14 mouse cellular contexts compared by ENCODE assay signal in the genomic region with DNA sequence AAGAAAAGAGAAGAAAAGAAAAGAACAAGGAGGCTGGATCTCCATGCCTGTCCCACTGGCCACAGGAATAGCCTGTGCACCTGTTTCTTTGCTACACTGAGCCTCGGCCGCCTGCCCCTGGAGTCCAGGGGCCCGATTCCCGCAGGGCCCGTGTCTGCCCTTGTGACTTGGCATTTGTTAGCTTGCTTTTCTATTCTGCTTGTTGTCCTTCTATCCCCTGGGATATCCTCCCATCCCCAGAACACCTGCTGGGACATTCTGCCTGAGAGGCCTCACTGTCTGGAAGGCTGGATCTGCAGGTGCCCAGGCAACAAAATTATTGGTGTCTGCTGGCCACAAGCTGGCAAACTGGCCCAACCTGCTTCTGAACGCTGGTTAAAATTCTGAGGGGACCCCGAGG. TPM values are rescaled to one million over a fixed set of nuclear protein-coding genes. Genes with fewer than 3 reads are reported as not detected.
DNase-seq lines count a peak whose midpoint lies in the region; ATAC-seq and TF ChIP-seq lines count a peak whose summit lies in the region.
"Had no signal": no experiment of that assay in that cellular context is flagged by ENCODE, and none has a peak within 500 bp of the region (broad histone marks: within the 10 kb centered on the region; RNA-seq: fewer than 3 reads in every experiment).

No protein-coding gene starts in this region.

- ATAC-seq in erythroblast, adult 5-6 weeks (replicated peaks; ENCODE audit: low FRiP score, poor library complexity, severe bottlenecking) = no peak
- no peak for ATAC-seq in liver, embryonic 15.5 days (ENCODE audit: insufficient read depth)
- no peak for ATAC-seq in CD4-positive, CD25-positive, alpha-beta regulatory T cell, adult 4 months
- ATAC-seq: forebrain, postnatal 0 days had no signal

- H3K9me3 ChIP-seq in erythroblast, embryonic 14.5 days (ENCODE audit: control insufficient read depth, low read length) = no peaks in the 10 kb centered on the region
- H3K9me3 ChIP-seq in liver, embryonic 15.5 days (replicated peaks) = no peaks in the 10 kb centered on the region
- H3K9me3 ChIP-seq: heart, embryonic 15.5 days; limb, embryonic 15.5 days had no signal

- H3K4me1 ChIP-seq in erythroblast, embryonic 14.5 days (ENCODE audit: control insufficient read depth) = peaks cover 91% of the 10 kb centered on the region
- H3K4me1 ChIP-seq in liver, embryonic 15.5 days (replicated peaks) = peaks cover 86% of the 10 kb centered on the region

- H3K4me2 ChIP-seq in liver, embryonic 15.5 days = peak overlapping the region; percentile 95; the same call in 1 of the 2 replicates
- H3K4me2 ChIP-seq: heart, embryonic 15.5 days; limb, embryonic 15.5 days had no signal

- H3K27me3 ChIP-seq in erythroblast, embryonic 14.5 days (ENCODE audit: control insufficient read depth) = peaks cover 8% of the 10 kb centered on the region
- H3K27me3 ChIP-seq in liver, embryonic 15.5 days = 0 out of 2 replicates have a peak, but pooled peaks cover 4% of the 10 kb centered on the region
- H3K27me3 ChIP-seq: heart, embryonic 15.5 days had no signal

- no peak overlapping the region for H3K9ac ChIP-seq in liver, embryonic 15.5 days
- H3K9ac ChIP-seq: forebrain, postnatal 0 days; heart, embryonic 15.5 days; limb, embryonic 15.5 days had no signal

- H3K4me3 ChIP-seq in erythroblast, embryonic 14.5 days (replicated peaks) = peak overlapping the region; percentile 79
- H3K4me3 ChIP-seq in layer of hippocampus, adult 2 months = peak overlapping the region; percentile 96
- no peak overlapping the region for H3K4me3 ChIP-seq in liver, embryonic 15.5 days (replicated peaks)
- H3K4me3 ChIP-seq: heart, embryonic 15.5 days; limb, embryonic 15.5 days had no signal

- peaks cover 76% of the 10 kb centered on the region for H3K36me3 ChIP-seq in erythroblast, embryonic 14.5 days (ENCODE audit: control insufficient read depth)
- H3K36me3 ChIP-seq in liver, embryonic 15.5 days (replicated peaks) = peaks cover 46% of the 10 kb centered on the region
- H3K36me3 ChIP-seq: heart, embryonic 15.5 days; limb, embryonic 15.5 days had no signal

- TF ChIP-seq CTCF in layer of hippocampus, adult 2 months (conservative IDR thresholded peaks at IDR 0.05) = no peak

- WGBS in liver, embryonic 15.5 days (ENCODE audit: insufficient replicate concordance) = 86% methylated on average over 7 of the region's 7 CpGs

- DNase-seq in layer of hippocampus, adult 2 months (ENCODE audit: low spot score in 2 of 2) = no peak
- no peak for DNase-seq in layer of hippocampus, adult 9-11 months
- peak; percentile 35 for DNase-seq in cerebellum, adult 8-10 months
- DNase-seq: forebrain, postnatal 0 days; heart, adult 18-20 months; retina, postnatal 1 day; right cerebral cortex, postnatal 4 days; thymus, postnatal 36 days had no signal

- H3K27ac ChIP-seq in layer of hippocampus, adult 2 months = peak overlapping the region; percentile 95
- H3K27ac ChIP-seq in liver, embryonic 15.5 days (replicated peaks) = peak overlapping the region; percentile 95
- H3K27ac ChIP-seq: heart, embryonic 15.5 days; limb, embryonic 15.5 days had no signal

RNA-seq across cellular contexts. Expression of a gene that starts 3.8 kb away (rescaled TPM):
- polyA plus RNA-seq in erythroblast, embryonic 14.5 days (2012) = 28.7 and 42.4 TPM in 2 replicates
- total RNA-seq in erythroblast, adult 5-6 weeks (2015; ENCODE audit: low replicate concordance) = 29.8 and 41.2 TPM in 2 replicates
- total RNA-seq in erythroblast, adult 5-6 weeks (2017; ENCODE audit: low replicate concordance) = 44.1 and 78.5 TPM in 2 replicates
- 100 to 1,000 TPM; 178 to 182 TPM for total RNA-seq in layer of hippocampus, adult 2 months (2021)
- polyA plus RNA-seq in liver, embryonic 15.5 days (2015; fragmentation: Nextera tagmentation; extraction: Ambion mirVana) = 69.7 and 71.6 TPM in 2 replicates
- polyA plus RNA-seq in CD4-positive, CD25-positive, alpha-beta regulatory T cell, adult 4 months (2017; shearing (Covaris generic)) = under 1 TPM in 1 of 2 experiments, not detected in 1; 0.27 TPM

Comparison
In these comparisons a context has a peak if more than half of its experiments do, and no peak if none do; other contexts are left out.
1. RNA of a gene that starts 3.8 kb away (polyA plus RNA-seq): 69.7 to 71.6 TPM in liver, embryonic 15.5 days and 28.7 to 42.4 TPM in erythroblast, embryonic 14.5 days; 0.27 TPM in CD4-positive, CD25-positive, alpha-beta regulatory T cell, adult 4 months; every median in the first group is over 10 times any median in the second.